Mouse (Mus musculus) heart, embryonic 12.5 days (tissue): ENCODE measurements around the gene Gm49383. TPM values are rescaled to one million over a fixed set of nuclear protein-coding genes. Genes with fewer than 3 reads are reported as not detected.

Source experiments
- ATAC-seq: fragments of 200-750 bp; cut with Nextera tagmentation; 2 replicates; pipeline ENCODE4 v1.8.0; 2017; ENCODE audit warnings: moderate TSS enrichment, moderate library complexity; ENCODE audit not compliant: insufficient number of reproducible peaks, low FRiP score
- H3K27ac ChIP-seq: fragments of 300-500 bp; sonication (generic); 2 replicates; pipeline ENCODE4 v1.5.1; 2016; ENCODE audit warnings: mild to moderate bottlenecking, moderate library complexity; ENCODE audit not compliant: poor library complexity, severe bottlenecking
- H3K27me3 ChIP-seq: fragments of 300-500 bp; sonication (generic); replicated peaks from 2 replicates; pipeline ENCODE4 v1.6.1; 2016; ENCODE audit warnings: mild to moderate bottlenecking, moderate library complexity
- H3K36me3 ChIP-seq: fragments of 300-500 bp; sonication (generic); 2 replicates; pipeline ENCODE4 v1.6.1; 2016; ENCODE audit warnings: mild to moderate bottlenecking, moderate library complexity
- H3K4me1 ChIP-seq: fragments of 300-500 bp; sonication (generic); replicated peaks from 2 replicates; pipeline ENCODE4 v1.6.1; 2016; ENCODE audit warnings: mild to moderate bottlenecking
- H3K4me2 ChIP-seq: fragments of 300-500 bp; sonication (generic); 2 replicates; pipeline ENCODE4 v1.6.1; 2016; ENCODE audit warnings: mild to moderate bottlenecking, moderate library complexity
- H3K4me3 ChIP-seq: fragments of 300-500 bp; sonication (generic); 2 replicates; pipeline ENCODE4 v1.5.1; 2016; ENCODE audit warnings: mild to moderate bottlenecking
- H3K9ac ChIP-seq: fragments of 300-500 bp; sonication (generic); 2 replicates; pipeline ENCODE4 v1.6.1; 2016; ENCODE audit warnings: mild to moderate bottlenecking, moderate library complexity
- H3K9me3 ChIP-seq: fragments of 300-500 bp; sonication (generic); replicated peaks from 2 replicates; pipeline ENCODE4 v1.6.1; 2016; ENCODE audit warnings: mild to moderate bottlenecking, moderate library complexity
- WGBS: fragments of 180-500 bp; shearing (Covaris S2); methylation state at CpG from one replicate; pipeline ENCODE4 v1.1.7; 2016; 5-methylcytosine and 5-hydroxymethylcytosine counted together
- polyA plus RNA-seq: library from polyadenylated mRNA; unstranded; fragments of >200 nt; fragmentation: Nextera tagmentation; extraction: Ambion mirVana; gene quantifications from 2 replicates; pipeline ENCODE4 v1.2.1, GENCODE M21; 2016

The Gm49383 gene
- polyA plus RNA-seq, 1 experiment from 2014 or later = 19.4 TPM

DNA sequence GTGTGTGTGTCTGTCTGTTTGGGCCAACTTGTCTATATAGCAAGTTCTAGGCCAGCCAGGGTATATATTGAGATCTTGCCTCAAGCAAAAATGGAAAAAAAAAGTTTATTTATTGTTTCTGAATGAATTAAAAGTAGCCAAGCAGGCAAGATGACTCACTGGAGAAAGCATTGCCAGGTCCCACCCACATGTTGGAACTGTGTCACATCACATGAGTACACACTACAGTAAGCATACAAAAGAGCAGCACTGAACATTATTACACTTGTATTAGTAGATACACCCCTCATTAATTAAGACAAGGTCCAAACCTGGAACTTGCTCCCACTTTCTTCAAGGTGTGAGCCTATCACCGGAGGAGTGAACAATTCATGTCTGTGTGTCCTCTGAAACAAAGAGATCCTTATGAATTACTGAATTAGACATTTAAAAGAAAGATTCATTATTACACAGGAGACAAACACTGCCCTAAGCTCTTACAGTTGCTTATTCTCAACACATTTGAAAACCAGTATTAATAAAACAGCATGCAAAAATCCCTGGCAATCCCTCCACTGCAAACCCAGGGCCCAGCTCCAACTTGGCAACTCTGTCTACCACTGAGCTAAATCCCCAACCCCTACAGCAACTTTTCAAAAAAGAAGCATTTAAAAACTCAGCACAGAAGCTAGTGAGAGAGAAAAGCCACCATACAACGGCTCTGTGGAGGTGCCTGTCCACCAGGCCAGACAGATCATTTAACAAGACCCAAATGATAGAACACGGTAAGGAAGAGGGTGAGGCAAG is 18.3 kb upstream of the Gm49383 start:
- H3K4me2 ChIP-seq = no peak overlapping the region
- no peaks in the 10 kb centered on the region for H3K9me3 ChIP-seq
- H3K4me1 ChIP-seq = 0 out of 2 replicates have a peak, but pooled peaks cover 3% of the 10 kb centered on the region
- no peak overlapping the region for H3K4me3 ChIP-seq
- no peak for ATAC-seq
- H3K36me3 ChIP-seq = peaks cover 75% of the 10 kb centered on the region
- 90% methylated on average over 3 of the region's 3 CpGs for WGBS
- no peak overlapping the region for H3K27ac ChIP-seq
- H3K27me3 ChIP-seq = no peaks in the 10 kb centered on the region
- H3K9ac ChIP-seq = no peak overlapping the region

DNA sequence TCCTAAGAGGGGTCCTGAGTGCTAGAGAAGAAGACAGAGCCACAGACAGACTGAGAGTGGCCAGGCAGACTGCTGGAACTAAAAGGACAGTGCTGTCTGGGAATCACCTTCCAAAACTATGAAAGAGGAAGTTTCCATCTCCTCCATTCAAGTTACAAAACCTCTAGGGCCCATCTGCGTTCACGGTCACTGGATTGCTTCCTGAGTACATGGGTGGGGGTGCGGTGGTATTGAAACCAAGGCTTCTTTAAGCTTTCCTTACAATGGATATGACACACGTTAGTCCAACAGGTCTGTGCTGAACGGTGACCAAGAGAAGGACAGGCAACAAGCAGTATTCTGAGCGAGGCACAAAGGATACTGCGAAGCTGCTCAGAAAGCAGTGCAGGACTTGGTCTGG is 17.5 kb upstream of the Gm49383 start:
- Histone ChIP-seq H3K9me3 (no peaks in the 10 kb centered on the region), H3K4me2 (no peak overlapping the region), H3K27me3 (no peaks in the 10 kb centered on the region), H3K4me3 (no peak overlapping the region), H3K27ac (no peak overlapping the region), H3K9ac (no peak overlapping the region), H3K36me3 (peaks cover 77% of the 10 kb centered on the region), H3K4me1 (0 out of 2 replicates have a peak, but pooled peaks cover 3% of the 10 kb centered on the region)
- 92% methylated on average over 7 of the region's 7 CpGs for WGBS
- no peak for ATAC-seq

DNA sequence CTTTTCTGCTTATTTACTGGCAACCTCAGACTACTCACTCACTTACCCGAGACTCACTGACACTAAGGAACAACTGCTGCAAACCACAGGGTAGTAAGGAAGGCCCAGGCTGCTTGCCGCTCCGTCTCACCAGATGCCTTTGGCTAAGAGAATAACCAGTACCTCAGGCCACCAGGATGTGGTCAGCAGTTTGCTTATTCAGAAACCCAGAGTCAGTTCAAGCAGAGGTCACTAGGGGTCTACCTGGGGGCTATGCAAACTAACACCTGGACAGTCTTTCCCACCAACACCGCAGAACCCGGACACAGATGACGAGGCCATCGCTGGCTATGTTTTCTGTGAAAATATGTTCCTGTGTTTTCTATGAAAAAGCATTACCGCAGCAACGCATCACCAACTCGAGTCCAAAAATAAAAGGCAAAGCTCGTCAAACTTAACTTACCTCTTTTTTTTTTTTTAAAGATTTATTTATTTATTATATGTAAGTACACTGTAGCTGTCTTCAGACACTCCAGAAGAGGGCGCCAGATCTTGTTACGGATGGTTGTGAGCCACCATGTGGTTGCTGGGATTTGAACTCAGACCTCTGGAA is 16.4 kb upstream of the Gm49383 start:
- peaks cover 81% of the 10 kb centered on the region for H3K36me3 ChIP-seq
- no peaks in the 10 kb centered on the region for H3K9me3 ChIP-seq
- H3K27me3 ChIP-seq = no peaks in the 10 kb centered on the region
- no peak for ATAC-seq
- H3K4me2 ChIP-seq = no peak overlapping the region
- no peak overlapping the region for H3K4me3 ChIP-seq
- 89% methylated on average over 13 of the region's 13 CpGs for WGBS
- no peak overlapping the region for H3K27ac ChIP-seq
- H3K4me1 ChIP-seq = 0 out of 2 replicates have a peak, but pooled peaks cover 3% of the 10 kb centered on the region
- H3K9ac ChIP-seq = no peak overlapping the region

GRCm38 (mm10) chr12:69211057-69211456 is 14.2 kb upstream of the Gm49383 start:
- H3K9me3 ChIP-seq = no peaks in the 10 kb centered on the region
- peaks cover 74% of the 10 kb centered on the region for H3K36me3 ChIP-seq
- no peak overlapping the region for H3K4me2 ChIP-seq
- H3K27me3 ChIP-seq = no peaks in the 10 kb centered on the region
- 53% methylated on average over 5 of the region's 5 CpGs for WGBS
- H3K4me1 ChIP-seq = 0 out of 2 replicates have a peak, but pooled peaks cover 3% of the 10 kb centered on the region
- ATAC-seq = no peak
- no peak overlapping the region for H3K4me3 ChIP-seq
- no peak overlapping the region for H3K9ac ChIP-seq
- H3K27ac ChIP-seq = no peak overlapping the region

DNA sequence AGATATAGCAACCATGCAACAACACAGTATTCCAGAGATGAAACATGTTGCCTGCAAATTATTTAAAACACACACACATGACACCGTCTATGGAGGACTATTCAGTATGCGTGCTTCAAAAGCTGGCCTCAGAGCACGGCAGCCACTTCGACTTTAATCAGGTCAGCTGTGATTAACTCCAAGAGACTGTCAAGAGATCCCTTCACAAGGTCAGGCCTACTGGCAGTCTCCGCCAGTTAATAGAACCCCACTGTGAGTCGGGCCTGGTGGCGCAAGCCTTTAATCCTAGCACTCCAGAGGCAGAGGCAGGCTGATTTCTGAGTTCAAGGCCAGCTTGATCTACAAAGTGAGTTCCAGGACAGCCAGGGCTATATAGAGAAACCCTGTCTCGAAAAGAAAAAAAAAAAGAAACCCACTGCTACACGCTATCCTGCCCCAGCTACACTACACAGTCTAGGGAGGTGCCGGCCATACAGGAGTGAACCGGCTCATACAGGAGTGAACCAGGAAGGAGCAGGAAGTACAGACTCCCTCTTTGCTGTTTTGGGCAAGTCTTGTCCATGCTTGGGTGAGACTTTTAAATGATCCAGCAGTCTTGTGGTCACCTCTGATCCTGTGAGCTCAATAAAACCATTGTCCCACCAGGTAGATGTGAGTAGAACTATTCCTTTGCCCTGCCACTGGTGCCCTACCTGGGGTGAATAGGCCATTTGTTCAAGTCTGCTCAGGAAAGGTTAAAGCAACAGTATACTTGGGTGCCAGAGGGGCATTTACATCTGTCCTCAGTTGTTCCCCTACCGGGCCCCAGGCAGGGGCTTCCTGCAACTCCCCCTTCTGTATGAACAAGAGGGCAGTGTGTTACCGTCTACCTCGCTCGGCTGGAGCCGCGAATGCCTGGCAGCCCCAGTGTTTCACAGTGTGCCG is 13.4 kb upstream of the Gm49383 start:
- H3K36me3 ChIP-seq = peaks cover 70% of the 10 kb centered on the region
- H3K27ac ChIP-seq = no peak overlapping the region

GRCm38 (mm10) chr12:69208520-69208919 is 11.6 kb upstream of the Gm49383 start:
- no peak for ATAC-seq
- Histone ChIP-seq H3K4me2 (no peak overlapping the region), H3K36me3 (peaks cover 61% of the 10 kb centered on the region), H3K4me3 (no peak overlapping the region), H3K9me3 (no peaks in the 10 kb centered on the region), H3K4me1 (0 out of 2 replicates have a peak, but pooled peaks cover 3% of the 10 kb centered on the region), H3K9ac (no peak overlapping the region), H3K27ac (no peak overlapping the region), H3K27me3 (no peaks in the 10 kb centered on the region)
- 83% methylated on average over 2 of the region's 2 CpGs for WGBS

More for the DNA sequence above, 13.4 kb upstream of the Gm49383 start:
- Histone ChIP-seq H3K4me1 (0 out of 2 replicates have a peak, but pooled peaks cover 3% of the 10 kb centered on the region), H3K4me2 (no peak overlapping the region), H3K9ac (no peak overlapping the region), H3K9me3 (no peaks in the 10 kb centered on the region), H3K4me3 (no peak overlapping the region), H3K27me3 (no peaks in the 10 kb centered on the region)
- no peak for ATAC-seq
- WGBS = 86% methylated on average over 18 of the region's 18 CpGs

GRCm38 (mm10) chr12:69207926-69208325 is 11.0 kb upstream of the Gm49383 start:
- H3K36me3 ChIP-seq = peaks cover 62% of the 10 kb centered on the region

GRCm38 (mm10) chr12:69207396-69207795 is 10.5 kb upstream of the Gm49383 start:
- no peak overlapping the region for H3K27ac ChIP-seq
- 87% methylated on average over 8 of the region's 8 CpGs for WGBS
- 0 out of 2 replicates have a peak, but pooled peaks cover 3% of the 10 kb centered on the region for H3K4me1 ChIP-seq
- no peak for ATAC-seq
- H3K9ac ChIP-seq = no peak overlapping the region
- no peaks in the 10 kb centered on the region for H3K9me3 ChIP-seq
- no peaks in the 10 kb centered on the region for H3K27me3 ChIP-seq
- H3K4me2 ChIP-seq = no peak overlapping the region
- peaks cover 61% of the 10 kb centered on the region for H3K36me3 ChIP-seq
- H3K4me3 ChIP-seq = no peak overlapping the region

More at GRCm38 (mm10) chr12:69207926-69208325, 11.0 kb upstream of the Gm49383 start:
- WGBS = 93% methylated on average over 7 of the region's 7 CpGs
- ATAC-seq = no peak
- no peaks in the 10 kb centered on the region for H3K9me3 ChIP-seq
- no peak overlapping the region for H3K27ac ChIP-seq
- H3K4me1 ChIP-seq = 0 out of 2 replicates have a peak, but pooled peaks cover 3% of the 10 kb centered on the region
- no peaks in the 10 kb centered on the region for H3K27me3 ChIP-seq
- no peak overlapping the region for H3K9ac ChIP-seq
- no peak overlapping the region for H3K4me2 ChIP-seq
- H3K4me3 ChIP-seq = no peak overlapping the region

DNA sequence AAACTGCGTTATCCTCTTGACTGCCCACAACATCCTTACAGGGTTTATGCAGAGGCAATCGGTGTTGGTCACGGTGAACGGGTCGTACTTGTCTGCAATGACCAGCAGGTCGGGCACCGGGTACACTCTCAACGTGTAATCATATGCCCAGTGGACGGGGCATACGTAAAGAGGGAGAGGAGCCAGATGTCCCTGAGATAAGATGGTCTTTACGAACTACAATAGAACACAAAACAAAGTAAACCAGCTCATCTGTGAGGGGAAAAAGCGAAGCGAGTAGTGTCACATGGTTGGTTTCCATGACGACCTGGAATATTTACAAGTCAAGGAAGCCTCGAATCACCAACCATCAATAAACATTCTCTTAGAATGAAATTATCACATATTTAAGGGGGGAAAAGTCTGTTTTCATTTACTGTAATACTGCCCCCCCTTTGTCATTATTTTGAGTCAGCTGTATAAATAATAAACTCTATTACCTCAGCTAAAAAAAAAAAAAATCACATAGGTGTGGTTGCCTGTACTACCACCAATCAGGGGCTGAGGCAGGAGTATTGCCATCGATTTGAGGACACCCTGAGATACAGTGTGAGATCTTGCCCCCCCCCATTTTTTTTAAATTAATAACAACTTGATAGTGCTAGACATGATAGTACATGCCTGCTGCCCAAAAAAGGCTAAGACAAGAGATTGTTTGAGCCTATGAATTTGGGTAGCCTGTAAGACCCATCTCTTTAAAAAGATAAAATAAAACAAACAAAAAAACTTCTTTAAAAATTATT is 7.3 kb upstream of the Gm49383 start, which contains the start of gene Gm49384:
TSS of gene Gm49384 (minus strand) at position 216 of the 782 bp plus-strand sequence.
- H3K4me3 ChIP-seq = no peak within 1 kb of the TSS
- peaks cover 60% of the 10 kb centered on the region for H3K36me3 ChIP-seq
- no peaks in the 10 kb centered on the region for H3K27me3 ChIP-seq
- ATAC-seq = peak; percentile 36; the same call in 1 of the 2 replicates
- H3K9ac ChIP-seq = no peak within 1 kb of the TSS
- WGBS = 87% methylated on average over 16 of the region's 16 CpGs
- peaks cover under 1% of the 10 kb centered on the region for H3K4me1 ChIP-seq
- H3K27ac ChIP-seq = no peak within 1 kb of the TSS
- no peaks in the 10 kb centered on the region for H3K9me3 ChIP-seq
- no peak within 1 kb of the TSS for H3K4me2 ChIP-seq

GRCm38 (mm10) chr12:69198985-69199384 is 2.1 kb upstream of the Gm49383 start:
- H3K4me1 ChIP-seq = peaks cover 17% of the 10 kb centered on the region
- peaks cover 39% of the 10 kb centered on the region for H3K36me3 ChIP-seq
- peak overlapping the region; percentile 11; the same call in 1 of the 2 replicates for H3K4me2 ChIP-seq
- 0 out of 2 replicates have a peak overlapping the region, but pooled peaks have one; percentile 1 for H3K4me3 ChIP-seq
- H3K27me3 ChIP-seq = no peaks in the 10 kb centered on the region
- H3K9me3 ChIP-seq = no peaks in the 10 kb centered on the region
- ATAC-seq = no peak
- no peak overlapping the region for H3K9ac ChIP-seq
- H3K27ac ChIP-seq = no peak overlapping the region
